Mouse (Mus musculus) layer of hippocampus, postnatal 14 days (tissue): ENCODE data around the gene Tpk1. TPM values are rescaled to one million over a fixed set of nuclear protein-coding genes. Genes with fewer than 3 reads are reported as not detected.

Source experiments
- DNase-seq, 2 experiments: peaks; one replicate each; pipeline ENCODE4 v3.0.0; 2021 to 2022; ENCODE audit warnings: low spot score in 2 of 2, mixed read lengths in 1 of 2
- total RNA-seq, 2 experiments: library from RNA; stranded (reverse); gene quantifications; 2 replicates each; pipeline ENCODE4 v1.2.3; 2021

Gene Tpk1
- total RNA-seq, 2 experiments from 2014 or later, result 2.9 to 3.2 TPM

GRCm38 (mm10) chr6:43363291-43363820 lies 302.7 kb downstream of the Tpk1 start:
- DNase-seq, result no peak

- DNase-seq, result no peak
Measured at GRCm38 (mm10) chr6:43361248-43361647, 304.8 kb downstream of the Tpk1 start.

- no peak for DNase-seq
Measured at GRCm38 (mm10) chr6:43360214-43360613, 305.9 kb downstream of the Tpk1 start.

GRCm38 (mm10) chr6:43354562-43355241 lies 311.4 kb downstream of the Tpk1 start:
- DNase-seq, result no peak

GRCm38 (mm10) chr6:43353446-43353845 lies 312.6 kb downstream of the Tpk1 start:
- DNase-seq, result no peak

GRCm38 (mm10) chr6:43349083-43349482 lies 317.0 kb downstream of the Tpk1 start:
- DNase-seq, result no peak

- DNase-seq, result no peak
Measured at GRCm38 (mm10) chr6:43347637-43348036, 318.4 kb downstream of the Tpk1 start.

GRCm38 (mm10) chr6:43343006-43343405 lies 323.1 kb downstream of the Tpk1 start:
- no peak for DNase-seq

GRCm38 (mm10) chr6:43342386-43342785 lies 323.7 kb downstream of the Tpk1 start:
- DNase-seq, result no peak

GRCm38 (mm10) chr6:43338804-43339203 lies 327.3 kb downstream of the Tpk1 start:
- DNase-seq, result no peak

GRCm38 (mm10) chr6:43337491-43337961 lies 328.6 kb downstream of the Tpk1 start:
- no peak for DNase-seq

GRCm38 (mm10) chr6:43335619-43336234 lies 330.4 kb downstream of the Tpk1 start:
- no peak for DNase-seq

- DNase-seq, result peak in 1 of 2 experiments; percentile 9
Measured at GRCm38 (mm10) chr6:43333479-43333878, 332.6 kb downstream of the Tpk1 start.

- DNase-seq, result no peak
Measured at GRCm38 (mm10) chr6:43312961-43313656, 353.0 kb downstream of the Tpk1 start.

- DNase-seq, result no peak
Measured at GRCm38 (mm10) chr6:43312546-43312945, 353.5 kb downstream of the Tpk1 start.

GRCm38 (mm10) chr6:43310071-43310470 lies 356.0 kb downstream of the Tpk1 start:
- DNase-seq, result no peak

- DNase-seq, result no peak
Measured at GRCm38 (mm10) chr6:43309454-43309853, 356.6 kb downstream of the Tpk1 start, which contains the start of gene Nobox. TSS of gene Nobox (minus strand) at chr6:43309554.

GRCm38 (mm10) chr6:43297508-43297850 lies 368.6 kb downstream of the Tpk1 start:
- no peak for DNase-seq

GRCm38 (mm10) chr6:43296798-43297507 lies 369.1 kb downstream of the Tpk1 start:
- DNase-seq, result peak in 1 of 2 experiments; percentile 73

- no peak for DNase-seq
Measured at GRCm38 (mm10) chr6:43295908-43296307, 370.2 kb downstream of the Tpk1 start.
